Mouse (Mus musculus) midbrain, postnatal 0 days (tissue): ENCODE measurements around the gene B4galt7. TPM values are rescaled to one million over a fixed set of nuclear protein-coding genes. Genes with fewer than 3 reads are reported as not detected.
"Not testable (repeated sequence)": the region's sequence is repeated elsewhere in the genome, so short reads cannot be mapped to it uniquely, and the experiment has no call there.

Experiments
- ATAC-seq: fragments of 200-750 bp; cut with Nextera tagmentation; 2 replicates; pipeline ENCODE4 v1.8.0; 2017; ENCODE audit warnings: moderate number of reproducible peaks, mild to moderate bottlenecking, moderate TSS enrichment, moderate library complexity; ENCODE audit not compliant: low FRiP score
- DNase-seq: peaks from one replicate; pipeline ENCODE4 v3.0.0-alpha.2; 2015; ENCODE audit warnings: low spot score
- H3K27ac ChIP-seq: fragments of 300-500 bp; sonication (generic); 2 replicates; pipeline ENCODE4 v1.5.1; 2014; ENCODE audit warnings: low read depth, mild to moderate bottlenecking, low read length, mixed read lengths
- H3K27me3 ChIP-seq: fragments of 300-500 bp; sonication (generic); 2 replicates; pipeline ENCODE4 v1.6.1; 2014; ENCODE audit warnings: low read length, control low read depth, mixed read lengths; ENCODE audit not compliant: insufficient read depth
- H3K36me3 ChIP-seq: fragments of 300-500 bp; sonication (generic); 2 replicates; pipeline ENCODE4 v1.6.1; 2014; ENCODE audit warnings: low read length, control low read depth, mixed read lengths; ENCODE audit not compliant: insufficient read depth
- H3K4me1 ChIP-seq: fragments of 300-500 bp; sonication (generic); 2 replicates; pipeline ENCODE4 v1.6.1; 2014; ENCODE audit warnings: mild to moderate bottlenecking, control low read depth, antibody characterized with exemption, low read length, mixed read lengths; ENCODE audit not compliant: insufficient read depth
- H3K4me2 ChIP-seq: fragments of 300-500 bp; sonication (generic); 2 replicates; pipeline ENCODE4 v1.6.1; 2014; ENCODE audit warnings: low read depth, mild to moderate bottlenecking, low read length, mixed read lengths; ENCODE audit not compliant: poor library complexity, severe bottlenecking
- H3K4me3 ChIP-seq: fragments of 300-500 bp; sonication (generic); 2 replicates; pipeline ENCODE4 v1.5.1; 2014; ENCODE audit warnings: low read depth, mild to moderate bottlenecking, low read length, moderate library complexity
- H3K9ac ChIP-seq: fragments of 300-500 bp; sonication (generic); replicated peaks from 2 replicates; pipeline ENCODE4 v1.6.1; 2014; ENCODE audit warnings: mild to moderate bottlenecking, low read length, moderate library complexity, mixed read lengths; ENCODE audit not compliant: poor library complexity, severe bottlenecking
- H3K9me3 ChIP-seq: fragments of 300-500 bp; sonication (generic); 2 replicates; pipeline ENCODE4 v1.6.1; 2016; ENCODE audit warnings: low read length, control low read depth
- CTCF ChIP-seq: IDR thresholded peaks from 2 replicates; pipeline ENCODE4 v1.5.1; 2016; ENCODE audit warnings: antibody characterized with exemption, mild to moderate bottlenecking
- WGBS: fragments of 180-500 bp; shearing (Covaris S2); extraction: QIAGEN DNeasy Blood & Tissue Kit; methylation state at CpG from one replicate; pipeline ENCODE4 v1.1.7; 2014; 5-methylcytosine and 5-hydroxymethylcytosine counted together
- polyA plus RNA-seq: library from polyadenylated mRNA; unstranded; fragments of >200 nt; fragmentation: Nextera tagmentation; extraction: Ambion mirVana; gene quantifications from 2 replicates; pipeline ENCODE4 v1.2.1, GENCODE M21; 2015
- total RNA-seq: library from RNA; depleted of rRNA; stranded (reverse); fragments of >200 nt; gene quantifications from 2 replicates; pipeline ENCODE4 v1.2.3, GENCODE M21; 2014

B4galt7 gene
- total and polyA plus RNA-seq, 2 experiments from 2014 or later: 50.1 to 62.6 TPM

GRCm38 (mm10) chr13:55606899-55607623 is 7.4 kb downstream of the B4galt7 start:
- Histone ChIP-seq H3K36me3 (peaks cover 46% of the 10 kb centered on the region), H3K9ac (no peak overlapping the region), H3K4me2 (no peak overlapping the region), H3K9me3 (no peaks in the 10 kb centered on the region), H3K4me3 (no peak overlapping the region), H3K4me1 (no peaks in the 10 kb centered on the region), H3K27me3 (no peaks in the 10 kb centered on the region), H3K27ac (no peak overlapping the region)
- ATAC-seq: no peak
- 79% methylated on average over 10 of the region's 10 CpGs for WGBS
- TF ChIP-seq CTCF: no peak
- no peak for DNase-seq

GRCm38 (mm10) chr13:55607624-55608006 is 7.9 kb downstream of the B4galt7 start:
- DNase-seq: no peak
- Histone ChIP-seq H3K27me3 (no peaks in the 10 kb centered on the region), H3K27ac (no peak overlapping the region), H3K36me3 (peaks cover 46% of the 10 kb centered on the region), H3K9ac (no peak overlapping the region), H3K9me3 (no peaks in the 10 kb centered on the region), H3K4me3 (no peak overlapping the region), H3K4me2 (no peak overlapping the region), H3K4me1 (no peaks in the 10 kb centered on the region)
- no peak for ATAC-seq
- WGBS: 85% methylated on average over 2 of the region's 2 CpGs
- no peak for TF ChIP-seq CTCF

GRCm38 (mm10) chr13:55611996-55612395 is 12.3 kb downstream of the B4galt7 start:
- WGBS: 89% methylated on average over 7 of the region's 7 CpGs
- no peak for ATAC-seq
- TF ChIP-seq CTCF: no peak

GRCm38 (mm10) chr13:55613471-55613870 is 13.8 kb downstream of the B4galt7 start:
- Histone ChIP-seq H3K27me3 (no peaks in the 10 kb centered on the region), H3K4me1 (no peaks in the 10 kb centered on the region), H3K27ac (no peak overlapping the region), H3K4me2 (no peak overlapping the region), H3K9ac (no peak overlapping the region), H3K36me3 (peaks cover 14% of the 10 kb centered on the region), H3K4me3 (no peak overlapping the region), H3K9me3 (no peaks in the 10 kb centered on the region)
- no peak for TF ChIP-seq CTCF
- WGBS: 59% methylated on average over 5 of the region's 5 CpGs
- ATAC-seq (no peak), DNase-seq (no peak)

More at GRCm38 (mm10) chr13:55611996-55612395, 12.3 kb downstream of the B4galt7 start:
- Histone ChIP-seq H3K27me3 (no peaks in the 10 kb centered on the region), H3K27ac (no peak overlapping the region), H3K9me3 (no peaks in the 10 kb centered on the region), H3K36me3 (peaks cover 28% of the 10 kb centered on the region), H3K4me2 (no peak overlapping the region), H3K9ac (no peak overlapping the region), H3K4me3 (no peak overlapping the region), H3K4me1 (no peaks in the 10 kb centered on the region)
- no peak for DNase-seq

GRCm38 (mm10) chr13:55619328-55619727 is 19.6 kb downstream of the B4galt7 start:
- WGBS: 88% methylated on average over 4 of the region's 4 CpGs

GRCm38 (mm10) chr13:55620275-55620674 is 20.6 kb downstream of the B4galt7 start:
- no peaks in the 10 kb centered on the region; the same call in 1 of the 2 replicates for H3K36me3 ChIP-seq
- no peak overlapping the region for H3K27ac ChIP-seq
- H3K27me3 ChIP-seq: no peaks in the 10 kb centered on the region
- no peak for DNase-seq
- no peaks in the 10 kb centered on the region for H3K9me3 ChIP-seq
- H3K4me2 ChIP-seq: no peak overlapping the region
- no peak overlapping the region for H3K9ac ChIP-seq
- no peak overlapping the region for H3K4me3 ChIP-seq
- no peak for TF ChIP-seq CTCF
- H3K4me1 ChIP-seq: peaks cover 4% of the 10 kb centered on the region; the same call in 1 of the 2 replicates
- 89% methylated on average over 2 of the region's 2 CpGs for WGBS
- ATAC-seq: no peak

More at GRCm38 (mm10) chr13:55619328-55619727, 19.6 kb downstream of the B4galt7 start:
- H3K9me3 ChIP-seq: no peaks in the 10 kb centered on the region
- H3K27me3 ChIP-seq: no peaks in the 10 kb centered on the region
- H3K4me3 ChIP-seq: no peak overlapping the region
- H3K9ac ChIP-seq: no peak overlapping the region
- H3K4me2 ChIP-seq: no peak overlapping the region
- H3K4me1 ChIP-seq: peaks cover 3% of the 10 kb centered on the region; the same call in 1 of the 2 replicates
- DNase-seq (no peak), ATAC-seq (no peak)
- no peaks in the 10 kb centered on the region for H3K36me3 ChIP-seq
- no peak for TF ChIP-seq CTCF
- H3K27ac ChIP-seq: no peak overlapping the region

- not testable (repeated sequence) for H3K27me3 ChIP-seq, ATAC-seq, H3K9me3 ChIP-seq, H3K36me3 ChIP-seq, DNase-seq, H3K4me1 ChIP-seq
- Histone ChIP-seq H3K4me3 (peak overlapping the region; percentile 82), H3K4me2 (peak overlapping the region; percentile 73), H3K9ac (peak overlapping the region; percentile 81), H3K27ac (peak overlapping the region; percentile 95)
- WGBS: 30% methylated on average over 20 of the region's 20 CpGs
Observed at GRCm38 (mm10) chr13:55622156-55622648, 22.5 kb downstream of the B4galt7 start.
